Mouse (Mus musculus) kidney, postnatal 14 days (tissue): ENCODE data around the gene Mnd1.

Experiments used
- DNase-seq: peaks from one replicate; pipeline ENCODE4 v3.0.0; 2022; ENCODE audit warnings: mixed read lengths

Mnd1 gene

DNA sequence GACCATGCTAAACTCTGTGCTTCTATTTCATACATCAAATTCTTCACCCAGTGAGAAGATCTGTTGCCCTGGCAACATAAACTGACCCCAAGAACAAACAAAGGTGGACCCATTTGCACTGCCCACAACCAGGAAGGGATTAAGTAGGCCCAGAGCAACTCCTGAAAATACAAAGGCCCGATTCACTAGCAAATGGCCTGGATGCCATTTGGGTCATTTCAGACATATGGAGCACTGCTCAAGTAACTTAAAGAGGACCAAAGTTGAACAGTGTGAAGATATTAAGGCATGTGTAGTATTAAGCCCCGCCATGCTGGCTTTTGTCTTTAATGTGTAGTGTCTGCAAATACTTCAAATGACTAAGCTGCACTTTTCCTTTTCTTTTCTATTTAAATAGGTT is 68.7 kb downstream of the Mnd1 start:
- DNase-seq, result no peak

DNA sequence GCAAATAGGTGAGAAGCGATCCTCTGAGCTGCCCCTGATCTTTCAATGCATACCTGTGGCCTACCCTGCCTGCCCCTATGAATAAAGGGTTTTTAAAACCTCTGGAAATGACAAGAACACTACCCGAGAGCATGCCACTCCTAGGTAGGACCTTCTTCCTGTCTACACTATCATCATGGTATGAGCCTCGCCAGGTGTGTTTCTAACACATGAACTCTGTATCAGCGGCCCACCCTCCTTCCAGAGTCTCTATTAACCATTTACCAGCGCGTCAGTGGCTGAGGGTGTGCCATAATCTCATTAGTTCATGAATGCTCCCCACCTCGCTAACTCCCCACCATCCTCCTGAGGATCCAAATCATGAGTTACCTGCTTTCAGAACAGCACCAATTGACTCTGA is 69.2 kb downstream of the Mnd1 start:
- no peak for DNase-seq

- DNase-seq, result no peak
Observed at GRCm38 (mm10) chr3:84085429-84085828, 70.2 kb downstream of the Mnd1 start.

DNA sequence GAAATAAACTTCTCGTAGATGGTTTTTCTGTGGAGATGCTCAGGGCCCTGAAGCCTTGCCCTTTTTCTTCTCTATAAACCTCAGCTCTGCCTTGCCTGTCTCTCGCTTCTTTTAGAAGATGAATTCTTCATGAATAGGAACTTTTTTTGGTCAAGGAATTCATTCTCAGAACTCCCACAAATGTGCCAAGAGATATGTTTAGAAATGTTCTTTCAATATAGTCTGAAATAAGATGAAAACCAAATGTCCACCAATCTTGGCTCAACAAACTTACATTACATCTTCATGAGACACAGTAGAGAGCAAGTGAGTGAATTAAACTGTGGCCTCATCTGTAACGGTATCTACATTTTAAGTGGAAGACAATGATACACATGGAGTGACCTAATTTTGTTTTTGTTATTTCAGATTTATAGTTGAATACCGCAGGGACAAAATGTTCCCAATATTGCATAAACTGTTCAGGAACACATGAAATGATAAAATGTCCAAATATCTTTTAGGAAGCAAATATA is 74.3 kb downstream of the Mnd1 start:
- no peak for DNase-seq

- DNase-seq, result no peak
Observed at GRCm38 (mm10) chr3:84080074-84080473, 75.5 kb downstream of the Mnd1 start.

- DNase-seq, result peak; percentile 18
Observed at GRCm38 (mm10) chr3:84077505-84077904, 78.1 kb downstream of the Mnd1 start.

DNA sequence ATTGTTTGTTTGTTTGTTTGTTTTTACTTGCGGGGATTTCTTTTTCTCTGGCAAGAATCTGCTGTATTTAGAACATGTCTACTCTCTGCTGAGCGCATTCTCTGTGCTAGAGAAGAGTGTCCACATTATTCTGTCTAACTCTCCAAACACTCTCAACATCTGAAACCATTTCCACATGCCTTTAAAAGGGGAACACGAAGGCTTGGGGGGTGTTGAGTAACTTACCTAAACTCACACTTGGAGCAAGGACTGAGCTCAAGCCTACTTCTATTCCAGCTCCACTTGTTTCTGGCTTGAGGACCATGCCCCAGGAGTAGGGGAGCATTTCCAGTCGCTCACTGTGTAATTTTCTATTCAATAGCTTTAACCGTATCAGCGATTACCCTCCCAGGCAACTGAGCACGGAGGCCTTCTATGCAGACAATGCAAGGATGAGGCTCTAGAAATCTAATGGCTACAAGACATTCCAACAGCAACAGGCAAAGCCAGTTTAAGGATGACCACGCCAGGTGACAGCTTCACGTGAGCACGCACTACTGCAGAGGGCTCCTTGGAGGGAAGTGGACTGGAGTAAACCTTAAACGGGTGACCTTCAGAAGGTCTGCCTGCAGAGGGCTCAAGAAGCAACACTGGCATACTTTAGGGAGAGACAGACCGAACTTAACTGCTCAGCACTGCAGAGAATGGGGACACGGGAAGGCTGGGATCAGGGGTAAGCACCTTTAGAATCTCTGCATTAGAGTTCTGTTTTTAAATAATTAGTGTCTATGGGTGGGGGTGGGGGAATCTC is 78.8 kb downstream of the Mnd1 start:
- no peak for DNase-seq

DNA sequence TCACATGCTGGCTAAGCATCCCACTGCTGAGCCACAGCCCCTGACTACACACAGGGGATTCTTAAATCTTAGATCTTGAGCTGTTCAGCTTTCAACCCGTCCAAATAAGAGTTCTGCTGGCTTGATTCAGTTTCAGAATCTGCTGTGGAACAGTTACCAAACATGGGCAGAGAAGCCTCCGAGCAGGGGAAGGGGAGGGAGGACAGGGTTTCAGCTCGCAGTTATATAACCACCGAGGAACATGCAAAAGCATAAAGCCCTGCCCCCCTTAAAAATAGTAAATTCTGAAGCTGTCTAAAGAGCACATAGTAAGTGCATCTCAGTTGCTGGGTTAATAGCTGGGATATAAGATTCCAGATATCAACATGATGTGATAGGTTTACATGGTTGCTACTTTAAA is 80.1 kb downstream of the Mnd1 start:
- DNase-seq, result no peak

DNA sequence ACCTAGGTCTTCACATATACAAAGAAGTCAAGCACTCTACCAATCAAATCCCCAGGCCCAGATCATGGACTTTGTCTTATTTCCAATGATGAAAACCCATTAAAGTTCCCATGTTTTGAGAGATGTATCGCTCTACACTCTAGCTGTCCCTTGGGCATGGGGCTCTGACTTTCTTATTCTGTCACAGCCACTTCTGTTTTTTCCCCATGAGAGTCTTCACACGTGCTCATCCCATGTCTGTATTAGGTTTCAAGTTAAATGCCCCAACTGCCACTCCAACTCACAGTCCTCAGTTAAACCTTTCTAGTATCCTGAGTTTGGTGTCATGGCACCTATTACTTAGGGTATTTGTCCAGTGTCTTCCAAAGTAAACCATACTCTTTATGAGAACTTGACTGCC is 80.8 kb downstream of the Mnd1 start:
- no peak for DNase-seq

GRCm38 (mm10) chr3:84071641-84072040 is 83.9 kb downstream of the Mnd1 start:
- no peak for DNase-seq

DNA sequence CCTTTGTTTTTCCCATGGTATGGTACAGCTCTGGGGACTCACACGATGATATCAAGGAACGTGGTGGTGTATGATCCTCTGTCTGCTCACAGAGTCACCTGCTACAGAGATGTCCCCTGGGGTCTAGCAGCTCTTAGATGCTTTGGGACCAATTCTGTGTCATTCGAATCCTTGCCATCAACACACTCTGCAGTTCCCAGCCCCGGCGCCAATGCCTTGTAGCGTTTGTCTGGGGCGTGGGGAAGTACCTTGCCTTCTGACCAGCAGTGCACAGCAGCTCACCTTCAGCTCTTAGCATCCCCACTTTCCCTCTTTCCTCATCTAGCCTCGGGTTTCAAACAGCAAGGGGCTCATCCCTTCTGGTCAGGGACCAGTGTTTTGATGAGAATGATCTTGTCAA is 84.8 kb downstream of the Mnd1 start:
- no peak for DNase-seq

DNA sequence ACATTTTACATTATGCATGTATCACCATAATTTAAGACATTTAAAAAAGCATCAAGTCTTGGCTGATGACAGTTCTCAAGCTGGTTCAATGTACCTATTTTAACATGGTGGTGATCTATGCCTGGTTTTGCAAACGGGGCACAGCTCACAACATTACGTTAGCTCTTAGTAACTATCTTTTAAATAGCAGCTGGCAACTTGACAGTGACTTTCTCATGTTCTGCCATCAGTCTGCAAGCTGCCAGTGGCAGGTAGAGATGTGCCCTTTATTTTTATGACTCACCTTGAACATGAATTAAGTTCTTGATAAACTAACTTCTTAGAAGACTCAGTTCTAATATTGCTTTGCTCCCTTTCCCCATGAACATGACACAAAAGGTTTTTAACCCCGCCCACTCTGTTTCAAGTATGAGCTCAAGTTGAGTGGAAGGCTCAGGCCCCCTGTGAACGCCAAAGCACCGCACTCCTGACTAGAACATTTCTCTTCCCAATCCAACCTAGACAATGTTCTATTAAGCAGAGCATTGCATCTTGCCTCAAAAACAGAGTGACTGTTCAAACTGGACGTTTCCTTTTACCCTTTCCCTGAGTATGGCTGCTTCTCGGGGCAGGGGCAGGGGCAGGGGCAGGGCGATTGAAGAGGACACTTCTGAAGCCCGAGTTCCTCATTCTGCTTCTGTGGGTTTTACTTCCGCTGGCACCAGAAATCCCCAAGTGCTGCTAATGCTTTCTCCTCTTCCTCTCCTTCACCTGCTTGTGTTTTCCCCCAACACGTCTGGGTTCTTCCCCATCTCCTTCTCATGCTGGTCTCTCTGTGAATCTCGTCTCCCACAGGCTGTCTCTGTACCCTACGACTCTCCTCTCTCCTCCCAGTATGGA is 86.5 kb downstream of the Mnd1 start:
- DNase-seq, result no peak

DNA sequence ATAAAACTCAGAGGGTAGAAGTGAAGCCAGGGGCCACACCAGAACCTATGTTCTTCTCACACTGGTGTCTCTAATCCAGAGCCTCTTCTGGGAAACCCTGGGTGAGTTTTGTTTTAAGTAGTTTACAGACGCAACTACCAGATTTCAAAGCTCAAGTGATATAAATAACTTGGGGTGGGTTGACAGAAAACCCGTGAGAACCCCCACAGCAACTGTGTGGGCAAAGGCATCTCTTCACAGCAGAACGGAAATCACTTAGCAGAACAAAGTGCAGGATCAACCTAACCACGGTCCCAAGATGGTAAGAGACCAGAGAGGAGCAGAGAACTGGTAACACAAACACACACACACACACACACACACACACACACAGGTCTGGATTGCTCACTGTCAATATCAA is 89.8 kb downstream of the Mnd1 start:
- DNase-seq, result no peak

DNA sequence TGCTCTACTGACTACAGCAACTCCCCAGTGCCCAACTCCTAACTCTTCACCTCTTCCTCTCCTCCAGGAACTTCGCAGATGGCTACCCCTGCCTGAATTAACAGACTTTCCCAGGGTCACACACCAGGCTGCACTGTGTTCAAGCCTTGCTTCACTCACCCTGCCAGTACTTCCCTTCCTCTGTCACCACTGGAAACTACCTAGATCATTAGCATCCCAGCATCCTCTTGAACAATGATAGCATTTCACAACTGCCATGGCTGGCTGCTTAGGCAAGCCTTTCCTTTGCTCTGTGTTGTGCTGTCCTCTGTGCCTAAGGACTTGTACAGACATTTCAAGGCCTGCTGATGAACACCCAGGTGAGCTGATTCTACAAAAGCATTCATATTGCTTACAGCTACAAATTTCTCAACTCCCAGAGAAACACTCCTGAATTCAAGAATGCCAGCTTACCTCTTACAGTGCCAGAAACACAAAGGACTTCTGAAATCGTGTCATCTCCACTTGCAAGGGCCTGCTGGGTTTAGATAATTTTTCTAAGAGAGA is 92.1 kb downstream of the Mnd1 start:
- DNase-seq, result no peak

GRCm38 (mm10) chr3:84061523-84062453 is 93.8 kb downstream of the Mnd1 start:
- DNase-seq, result no peak

DNA sequence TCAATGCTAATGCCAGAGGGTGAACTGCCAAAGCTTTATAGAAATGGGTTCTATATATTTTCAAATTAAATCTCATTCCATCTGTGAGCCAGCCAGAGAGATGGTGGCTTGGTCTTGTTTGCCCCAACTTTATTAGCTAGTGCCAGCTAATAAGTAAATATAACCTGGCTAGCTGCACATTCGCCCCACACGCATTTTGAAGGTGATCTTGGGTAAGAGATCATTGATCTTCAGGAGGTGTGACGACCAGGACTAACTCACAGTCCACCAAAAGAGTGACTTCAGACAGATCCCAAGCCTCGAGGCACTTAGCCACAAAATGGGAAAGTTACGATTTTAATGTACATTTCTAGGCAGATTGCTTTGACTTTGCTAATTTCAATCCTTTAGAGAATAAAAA is 94.6 kb downstream of the Mnd1 start:
- no peak for DNase-seq

GRCm38 (mm10) chr3:84060128-84060527 is 95.5 kb downstream of the Mnd1 start:
- no peak for DNase-seq

DNA sequence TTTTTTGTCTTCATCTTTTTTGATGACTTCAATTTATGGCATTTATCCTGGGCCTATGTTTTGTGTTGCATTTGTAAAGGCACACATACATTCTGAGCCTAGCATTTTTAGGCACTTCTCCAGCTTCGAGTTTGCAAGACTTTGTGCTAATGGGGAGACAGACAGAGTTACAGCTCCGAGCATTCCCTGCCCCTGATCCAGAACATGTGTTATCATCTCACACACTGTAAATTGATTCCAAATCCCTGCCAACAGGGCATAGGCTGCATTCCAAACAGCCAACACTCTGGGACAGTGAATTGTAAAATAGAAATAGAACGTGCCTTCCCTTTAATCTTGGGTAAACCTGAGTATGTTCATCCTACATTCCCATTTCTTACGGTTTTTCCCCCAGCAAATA is 95.9 kb downstream of the Mnd1 start:
- DNase-seq, result no peak

DNA sequence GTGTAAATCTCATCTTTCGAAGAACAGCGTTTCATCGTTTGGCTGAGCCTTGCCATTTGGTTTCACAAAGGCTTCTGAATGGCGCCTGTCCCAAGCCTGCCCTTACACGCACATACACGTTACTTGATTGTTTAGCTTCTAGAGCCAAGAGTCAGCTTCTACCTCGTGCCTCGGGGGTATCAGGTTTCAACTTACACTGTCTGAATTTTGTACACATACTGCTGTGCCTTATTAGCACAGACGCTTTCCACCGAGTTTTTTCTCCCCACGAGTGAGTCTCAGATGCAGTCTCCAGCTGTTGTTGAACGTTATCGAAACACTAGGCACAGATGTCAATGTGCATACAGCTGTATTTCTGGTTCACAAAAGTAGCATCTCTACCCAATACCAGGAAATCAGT is 96.3 kb downstream of the Mnd1 start:
- DNase-seq, result no peak

GRCm38 (mm10) chr3:84048729-84049175 is 106.8 kb downstream of the Mnd1 start:
- peak; percentile 43 for DNase-seq

GRCm38 (mm10) chr3:84046206-84046605 is 109.4 kb downstream of the Mnd1 start:
- DNase-seq, result no peak

GRCm38 (mm10) chr3:84041739-84042138 is 113.8 kb downstream of the Mnd1 start:
- DNase-seq, result no peak
